Mouse (Mus musculus): ENCODE measurements at regions not wholly inside any gene's neighbourhood (a gene's known extent, or its start where the extent isn't known, plus 50 kb on each side); places are given as distances from the start of the nearest gene placed in this dataset.

DNA sequence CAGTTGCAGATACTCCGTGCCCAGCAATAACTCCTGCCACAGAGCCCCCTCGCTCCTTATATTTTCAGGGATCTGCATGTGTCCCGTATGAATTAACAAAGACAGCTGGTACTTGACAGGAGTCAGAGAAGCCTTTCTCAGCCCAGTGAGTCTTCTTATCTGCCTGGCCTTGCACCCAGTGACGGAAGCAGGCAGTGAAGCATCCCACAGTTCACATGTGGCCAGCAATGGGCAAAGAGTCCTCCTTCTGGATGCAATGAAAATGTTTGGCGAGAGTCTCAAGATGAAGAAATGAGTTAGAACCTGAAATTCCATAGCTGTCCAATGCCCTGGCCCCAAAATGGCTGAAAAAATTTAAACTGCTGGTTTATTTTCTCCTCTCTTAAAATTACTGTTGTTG is 622.2 kb upstream of the Cdh11 start:
- TF ChIP-seq CTCF (IDR thresholded peaks at IDR 0.05; ENCODE audit: control insufficient read depth, insufficient read depth, insufficient replicate concordance, low read depth, low read length) (no peak), POLR2A (IDR thresholded peaks at IDR 0.05; ENCODE audit: control insufficient read depth, low read depth, low read length) (no peak)

Data from testis, adult 2 months (tissue).